Mouse (Mus musculus) ES-Bruce4 (cell line): ENCODE results near the gene Irs3.
"Not testable (repeated sequence)": the region's sequence is repeated elsewhere in the genome, so short reads cannot be mapped to it uniquely, and the experiment has no call there.

Experiments
- CTCF ChIP-seq: IDR thresholded peaks from one replicate; pipeline ENCODE4 v1.8.1; 2011; ENCODE audit warnings: low read depth, low read length
- POLR2A ChIP-seq: IDR thresholded peaks from one replicate; pipeline ENCODE4 v1.8.1; 2011; ENCODE audit warnings: low read length; ENCODE audit not compliant: insufficient read depth

GRCm38 (mm10) chr5:137614921-137615320 is 30.6 kb downstream of the Irs3 start:
- TF ChIP-seq POLR2A, CTCF: not testable (repeated sequence)
